Mouse (Mus musculus): Measurements from ENCODE around the gene Ube2k.
"Not testable (repeated sequence)": the region's sequence is repeated elsewhere in the genome, so short reads cannot be mapped to it uniquely, and the experiment has no call there.

The Ube2k gene

GRCm38 (mm10) chr5:65536751-65537419 is at the start of gene Ube2k, which contains the start of gene Smim14:
Ube2k (plus strand) TSS chr5:65537233.
Smim14 (minus strand) TSS chr5:65537184.
- peak; percentile 94 for DNase-seq (ENCODE audit: low spot score)

- peak; percentile 38 for DNase-seq (ENCODE audit: low spot score)
These were observed 49.7 kb upstream of the Ube2k start for GRCm38 (mm10) chr5:65487381-65487780.

GRCm38 (mm10) chr5:65488725-65489124 is 48.3 kb upstream of the Ube2k start:
- no peak for DNase-seq (ENCODE audit: low spot score)

GRCm38 (mm10) chr5:65489830-65490229 is 47.2 kb upstream of the Ube2k start:
- peak; percentile 85 for DNase-seq (ENCODE audit: low spot score)

GRCm38 (mm10) chr5:65491767-65492715 is 45.0 kb upstream of the Ube2k start:
- DNase-seq (ENCODE audit: low spot score) = peak; percentile 75

- DNase-seq (ENCODE audit: low spot score) = peak; percentile 98
These were observed 44.1 kb upstream of the Ube2k start, which contains the start of gene Gm43552 for GRCm38 (mm10) chr5:65492716-65493531. Gm43552 (minus strand) TSS chr5:65492833.

- DNase-seq (ENCODE audit: low spot score) = no peak
These were observed 36.8 kb upstream of the Ube2k start for GRCm38 (mm10) chr5:65500231-65500630.

- no peak for DNase-seq (ENCODE audit: low spot score)
These were observed 35.6 kb upstream of the Ube2k start for GRCm38 (mm10) chr5:65501407-65501806.

GRCm38 (mm10) chr5:65505786-65506185 is 31.2 kb upstream of the Ube2k start:
- DNase-seq (ENCODE audit: low spot score) = no peak

- DNase-seq (ENCODE audit: low spot score) = peak; percentile 49
These were observed 28.6 kb upstream of the Ube2k start for GRCm38 (mm10) chr5:65508395-65508794.

GRCm38 (mm10) chr5:65513506-65513905 is 23.5 kb upstream of the Ube2k start:
- no peak for DNase-seq (ENCODE audit: low spot score)

- peak; percentile 37 for DNase-seq (ENCODE audit: low spot score)
These were observed 22.3 kb upstream of the Ube2k start for GRCm38 (mm10) chr5:65514635-65515278.

- DNase-seq (ENCODE audit: low spot score) = no peak
These were observed 15.2 kb upstream of the Ube2k start for GRCm38 (mm10) chr5:65521803-65522202.

- no peak for DNase-seq (ENCODE audit: low spot score)
These were observed 12.2 kb upstream of the Ube2k start for GRCm38 (mm10) chr5:65524831-65525230.

GRCm38 (mm10) chr5:65525674-65526443 is 11.2 kb upstream of the Ube2k start:
- peak; percentile 36 for DNase-seq (ENCODE audit: low spot score)

- DNase-seq (ENCODE audit: low spot score) = no peak
These were observed 5.8 kb upstream of the Ube2k start for GRCm38 (mm10) chr5:65531283-65531682.

GRCm38 (mm10) chr5:65534496-65534895 is 2.5 kb upstream of the Ube2k start:
- no peak for DNase-seq (ENCODE audit: low spot score)

GRCm38 (mm10) chr5:65535457-65536067 is 1.5 kb upstream of the Ube2k start:
- peak; percentile 64 for DNase-seq (ENCODE audit: low spot score)

- DNase-seq (ENCODE audit: low spot score) = not testable (repeated sequence)
These were observed 966 bp upstream of the Ube2k start for GRCm38 (mm10) chr5:65536068-65536465.

- peak; percentile 36 for DNase-seq (ENCODE audit: low spot score)
These were observed 513 bp downstream of the Ube2k start for GRCm38 (mm10) chr5:65537420-65538071.

Data from lung, postnatal 25 days (tissue).